Mouse (Mus musculus) embryonic facial prominence, embryonic 13.5 days (tissue): ENCODE measurements around the gene Uggt2. TPM values are rescaled to one million over a fixed set of nuclear protein-coding genes. Genes with fewer than 3 reads are reported as not detected.

ENCODE experiments used
- ATAC-seq: fragments of 200-750 bp; cut with Nextera tagmentation; 2 replicates; pipeline ENCODE4 v1.8.0; 2017; ENCODE audit warnings: low read depth; ENCODE audit not compliant: insufficient number of reproducible peaks, insufficient read depth, low FRiP score, low TSS enrichment
- H3K27ac ChIP-seq: fragments of 300-500 bp; sonication (generic); 2 replicates; pipeline ENCODE4 v1.5.1; 2015; ENCODE audit warnings: moderate library complexity, mild to moderate bottlenecking, inconsistent platforms
- H3K27me3 ChIP-seq: fragments of 300-500 bp; sonication (generic); 2 replicates; pipeline ENCODE4 v1.6.1; 2015; ENCODE audit warnings: mild to moderate bottlenecking, inconsistent platforms
- H3K36me3 ChIP-seq: fragments of 300-500 bp; sonication (generic); 2 replicates; pipeline ENCODE4 v1.6.1; 2015; ENCODE audit warnings: mild to moderate bottlenecking, inconsistent platforms
- H3K4me1 ChIP-seq: fragments of 300-500 bp; sonication (generic); 2 replicates; pipeline ENCODE4 v1.6.1; 2015; ENCODE audit warnings: inconsistent platforms
- H3K4me2 ChIP-seq: fragments of 300-500 bp; sonication (generic); 2 replicates; pipeline ENCODE4 v1.6.1; 2015; ENCODE audit warnings: moderate library complexity, mild to moderate bottlenecking, inconsistent platforms
- H3K4me3 ChIP-seq: fragments of 300-500 bp; sonication (generic); 2 replicates; pipeline ENCODE4 v1.5.1; 2015; ENCODE audit warnings: mild to moderate bottlenecking, inconsistent platforms
- H3K9ac ChIP-seq: fragments of 300-500 bp; sonication (generic); 2 replicates; pipeline ENCODE4 v1.6.1; 2015; ENCODE audit warnings: mild to moderate bottlenecking, inconsistent platforms
- H3K9me3 ChIP-seq: fragments of 300-500 bp; sonication (generic); 2 replicates; pipeline ENCODE4 v1.6.1; 2016; ENCODE audit warnings: inconsistent platforms
- WGBS: fragments of 180-500 bp; shearing (Covaris S2); methylation state at CpG from one replicate; pipeline ENCODE4 v1.1.7; 2015; ENCODE audit warnings: mixed read lengths; 5-methylcytosine and 5-hydroxymethylcytosine counted together
- polyA plus RNA-seq: library from polyadenylated mRNA; unstranded; fragments of >200 nt; fragmentation: Nextera tagmentation; extraction: Ambion mirVana; gene quantifications from 2 replicates; pipeline ENCODE4 v1.2.1, GENCODE M21; 2015

The Uggt2 gene
- polyA plus RNA-seq = 15.9 and 17.2 TPM in 2 replicates

DNA sequence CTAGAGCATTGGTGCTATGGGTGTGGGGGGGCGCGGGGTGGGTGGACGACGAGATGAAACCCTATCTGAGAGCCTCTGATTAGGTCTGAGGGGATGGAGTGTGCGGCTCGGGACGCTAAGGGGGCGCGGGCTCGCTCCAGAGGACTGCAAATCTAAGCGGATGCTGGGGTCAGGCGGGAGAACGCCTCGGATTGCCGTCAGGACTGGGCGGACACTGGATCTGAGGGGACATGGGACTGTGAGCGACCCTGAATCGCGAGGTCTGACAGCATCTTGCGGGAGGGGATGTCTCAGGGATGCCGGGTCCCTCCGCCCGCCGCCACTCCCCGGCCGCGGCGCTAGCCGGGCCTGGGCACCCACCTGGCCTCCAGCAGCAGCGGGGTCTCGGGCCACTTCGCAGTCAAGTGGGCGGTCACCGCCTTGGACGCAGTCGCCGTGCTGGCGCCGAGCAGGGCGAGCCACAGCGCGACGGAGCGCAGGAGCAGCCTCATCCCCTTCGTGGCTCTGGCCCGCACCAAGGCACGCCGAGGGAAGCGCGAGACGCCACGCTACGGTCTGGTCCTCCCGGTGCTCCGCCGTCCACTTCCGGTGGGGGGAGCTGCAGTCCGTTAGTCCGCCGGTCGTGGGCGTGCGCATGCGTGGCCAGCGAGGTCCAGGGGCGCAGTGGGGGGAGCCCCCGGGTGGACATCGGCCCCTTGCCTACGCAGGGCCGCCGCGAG, at the start of gene Uggt2:
Gene Uggt2, minus strand, starts transcription at position 580 of the 719 bp plus-strand sequence.
- peak within 1 kb of the TSS; percentile 92 for H3K9ac ChIP-seq
- ATAC-seq = peak; percentile 86
- H3K9me3 ChIP-seq = no peaks in the 10 kb centered on the region
- under 1% methylated on average over 70 of the region's 72 CpGs for WGBS
- H3K4me1 ChIP-seq = peaks cover 14% of the 10 kb centered on the region
- peak within 1 kb of the TSS; percentile 85 for H3K4me2 ChIP-seq
- H3K27ac ChIP-seq = peak within 1 kb of the TSS; percentile 80
- H3K36me3 ChIP-seq = no peaks in the 10 kb centered on the region
- peak within 1 kb of the TSS; percentile 82 for H3K4me3 ChIP-seq
- H3K27me3 ChIP-seq = no peaks in the 10 kb centered on the region

- peak overlapping the region; percentile 98 for H3K4me2 ChIP-seq
- 38% methylated on average over 9 of the region's 9 CpGs for WGBS
- no peak overlapping the region for H3K9ac ChIP-seq
- H3K36me3 ChIP-seq = no peaks in the 10 kb centered on the region
- H3K27ac ChIP-seq = no peak overlapping the region
- ATAC-seq = no peak
- no peaks in the 10 kb centered on the region for H3K9me3 ChIP-seq
- H3K27me3 ChIP-seq = peaks cover 79% of the 10 kb centered on the region
- peak overlapping the region; percentile 71; the same call in 1 of the 2 replicates for H3K4me3 ChIP-seq
- peaks cover 15% of the 10 kb centered on the region for H3K4me1 ChIP-seq
These were observed 40.2 kb upstream of the Uggt2 start for GRCm38 (mm10) chr14:119139381-119139950.

GRCm38 (mm10) chr14:119138786-119139100, 39.5 kb upstream of the Uggt2 start:
- Histone ChIP-seq H3K27me3 (peaks cover 82% of the 10 kb centered on the region), H3K9me3 (no peaks in the 10 kb centered on the region), H3K9ac (peak overlapping the region; percentile 76; the same call in 1 of the 2 replicates), H3K36me3 (no peaks in the 10 kb centered on the region), H3K27ac (no peak overlapping the region), H3K4me2 (peak overlapping the region; percentile 98), H3K4me3 (peak overlapping the region; percentile 71), H3K4me1 (peaks cover 15% of the 10 kb centered on the region)
- 2% methylated on average over 20 of the region's 20 CpGs for WGBS
- ATAC-seq = no peak

GRCm38 (mm10) chr14:119137906-119138785, 38.9 kb upstream of the Uggt2 start, which contains the start of gene Hs6st3:
Gene Hs6st3 (plus strand): TSS chr14:119138341.
- Histone ChIP-seq H3K9ac (peak within 1 kb of the TSS; percentile 76), H3K4me3 (peak within 1 kb of the TSS; percentile 71), H3K4me1 (peaks cover 15% of the 10 kb centered on the region), H3K36me3 (no peaks in the 10 kb centered on the region), H3K9me3 (no peaks in the 10 kb centered on the region), H3K27ac (no peak within 1 kb of the TSS), H3K27me3 (peaks cover 78% of the 10 kb centered on the region), H3K4me2 (peak within 1 kb of the TSS; percentile 98)
- peak; percentile 15; the same call in 1 of the 2 replicates for ATAC-seq
- under 1% methylated on average over 100 of the region's 100 CpGs for WGBS

- Histone ChIP-seq H3K36me3 (no peaks in the 10 kb centered on the region), H3K4me1 (peaks cover 15% of the 10 kb centered on the region), H3K4me3 (peak overlapping the region; percentile 71), H3K27me3 (peaks cover 77% of the 10 kb centered on the region), H3K9ac (peak overlapping the region; percentile 76), H3K27ac (no peak overlapping the region), H3K4me2 (peak overlapping the region; percentile 98), H3K9me3 (no peaks in the 10 kb centered on the region)
- 1% methylated on average over 38 of the region's 38 CpGs for WGBS
- peak; percentile 66 for ATAC-seq
These were observed 38.3 kb upstream of the Uggt2 start for GRCm38 (mm10) chr14:119137512-119137905.

DNA sequence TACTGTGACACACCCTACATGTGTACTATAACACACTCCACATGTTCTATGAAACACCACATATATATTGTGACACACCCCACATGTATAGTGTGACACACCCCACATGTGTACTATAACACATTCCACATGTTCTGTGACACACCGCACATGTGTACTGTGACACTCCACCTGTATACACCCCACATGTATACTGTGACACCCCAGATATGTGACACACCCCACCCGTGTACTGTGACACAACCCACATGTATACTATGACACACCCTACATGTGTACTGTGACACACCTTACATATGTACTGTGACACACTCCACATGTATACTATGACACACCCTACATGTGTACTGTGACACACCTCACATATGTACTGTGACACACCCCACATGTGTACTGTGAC, 28.1 kb upstream of the Uggt2 start:
- H3K27ac ChIP-seq = no peak overlapping the region
- no peaks in the 10 kb centered on the region for H3K9me3 ChIP-seq
- peaks cover 4% of the 10 kb centered on the region; the same call in 1 of the 2 replicates for H3K27me3 ChIP-seq
- no peaks in the 10 kb centered on the region for H3K36me3 ChIP-seq
- 94% methylated on average over 2 of the region's 2 CpGs for WGBS
- no peak overlapping the region for H3K4me3 ChIP-seq
- H3K4me1 ChIP-seq = peaks cover 6% of the 10 kb centered on the region; the same call in 1 of the 2 replicates
- ATAC-seq = peak; percentile 62
- no peak overlapping the region for H3K9ac ChIP-seq
- no peak overlapping the region for H3K4me2 ChIP-seq

GRCm38 (mm10) chr14:119125840-119126239, 26.6 kb upstream of the Uggt2 start:
- Histone ChIP-seq H3K27me3 (peaks cover 4% of the 10 kb centered on the region; the same call in 1 of the 2 replicates), H3K4me1 (peaks cover 6% of the 10 kb centered on the region; the same call in 1 of the 2 replicates), H3K4me2 (no peak overlapping the region), H3K9me3 (no peaks in the 10 kb centered on the region), H3K36me3 (no peaks in the 10 kb centered on the region), H3K9ac (no peak overlapping the region), H3K4me3 (no peak overlapping the region), H3K27ac (no peak overlapping the region)
- no peak for ATAC-seq
- 51% methylated on average over 4 of the region's 4 CpGs for WGBS

- H3K4me3 ChIP-seq = peak overlapping the region; percentile 42
- H3K27ac ChIP-seq = peak overlapping the region; percentile 39; the same call in 1 of the 2 replicates
- WGBS = 25% methylated on average over 3 of the region's 3 CpGs
These were observed 24.8 kb upstream of the Uggt2 start for GRCm38 (mm10) chr14:119124061-119124460.

GRCm38 (mm10) chr14:119123582-119123981, 24.4 kb upstream of the Uggt2 start:
- Histone ChIP-seq H3K4me2 (peak overlapping the region; percentile 61), H3K4me1 (peaks cover 6% of the 10 kb centered on the region; the same call in 1 of the 2 replicates), H3K27ac (peak overlapping the region; percentile 39; the same call in 1 of the 2 replicates), H3K36me3 (no peaks in the 10 kb centered on the region), H3K9me3 (no peaks in the 10 kb centered on the region), H3K27me3 (peaks cover 4% of the 10 kb centered on the region; the same call in 1 of the 2 replicates), H3K9ac (peak overlapping the region; percentile 58; the same call in 1 of the 2 replicates), H3K4me3 (peak overlapping the region; percentile 42)
- peak; percentile 5; the same call in 1 of the 2 replicates for ATAC-seq
- 4% methylated on average over 12 of the region's 12 CpGs for WGBS

More at GRCm38 (mm10) chr14:119124061-119124460, 24.8 kb upstream of the Uggt2 start:
- ATAC-seq = 0 out of 2 replicates have a peak, but pooled peaks have one; percentile 74
- H3K9me3 ChIP-seq = no peaks in the 10 kb centered on the region
- peak overlapping the region; percentile 61 for H3K4me2 ChIP-seq
- no peaks in the 10 kb centered on the region for H3K36me3 ChIP-seq
- H3K4me1 ChIP-seq = peaks cover 6% of the 10 kb centered on the region; the same call in 1 of the 2 replicates
- H3K9ac ChIP-seq = no peak overlapping the region
- H3K27me3 ChIP-seq = peaks cover 4% of the 10 kb centered on the region; the same call in 1 of the 2 replicates

- 61% methylated on average over 6 of the region's 6 CpGs for WGBS
- Histone ChIP-seq H3K4me3 (no peak overlapping the region), H3K36me3 (no peaks in the 10 kb centered on the region), H3K4me2 (no peak overlapping the region), H3K4me1 (no peaks in the 10 kb centered on the region), H3K27me3 (no peaks in the 10 kb centered on the region), H3K27ac (no peak overlapping the region), H3K9ac (no peak overlapping the region), H3K9me3 (no peaks in the 10 kb centered on the region)
- no peak for ATAC-seq
These were observed 13.3 kb upstream of the Uggt2 start for GRCm38 (mm10) chr14:119112558-119112957.

GRCm38 (mm10) chr14:119109776-119110218, 10.6 kb upstream of the Uggt2 start:
- WGBS = 81% methylated on average over 3 of the region's 3 CpGs
- no peak for ATAC-seq
- no peak overlapping the region for H3K27ac ChIP-seq
- H3K9me3 ChIP-seq = no peaks in the 10 kb centered on the region
- H3K36me3 ChIP-seq = no peaks in the 10 kb centered on the region
- H3K4me3 ChIP-seq = no peak overlapping the region
- H3K9ac ChIP-seq = no peak overlapping the region
- no peak overlapping the region for H3K4me2 ChIP-seq
- H3K27me3 ChIP-seq = no peaks in the 10 kb centered on the region
- H3K4me1 ChIP-seq = no peaks in the 10 kb centered on the region
